Mouse (Mus musculus) neural tube, embryonic 15.5 days (tissue): Measurements from ENCODE around the gene Ift22. TPM values are rescaled to one million over a fixed set of nuclear protein-coding genes. Genes with fewer than 3 reads are reported as not detected.

Experiments
- ATAC-seq: fragments of 200-750 bp; cut with Nextera tagmentation; 2 replicates; pipeline ENCODE4 v1.8.0; 2017; ENCODE audit warnings: mild to moderate bottlenecking, moderate TSS enrichment, moderate library complexity; ENCODE audit not compliant: low FRiP score
- H3K27ac ChIP-seq: fragments of 300-500 bp; sonication (generic); replicated peaks from 2 replicates; pipeline ENCODE4 v1.5.1; 2015; ENCODE audit warnings: mild to moderate bottlenecking, inconsistent platforms
- H3K27me3 ChIP-seq: fragments of 300-500 bp; sonication (generic); replicated peaks from 2 replicates; pipeline ENCODE4 v1.6.1; 2015; ENCODE audit warnings: inconsistent platforms
- H3K36me3 ChIP-seq: fragments of 300-500 bp; sonication (generic); 2 replicates; pipeline ENCODE4 v1.6.1; 2015; ENCODE audit warnings: inconsistent platforms
- H3K4me1 ChIP-seq: fragments of 300-500 bp; sonication (generic); 2 replicates; pipeline ENCODE4 v1.6.1; 2015; ENCODE audit warnings: inconsistent platforms
- H3K4me2 ChIP-seq: fragments of 300-500 bp; sonication (generic); 2 replicates; pipeline ENCODE4 v1.6.1; 2015; ENCODE audit warnings: inconsistent platforms, mild to moderate bottlenecking, moderate library complexity
- H3K4me3 ChIP-seq: fragments of 300-500 bp; sonication (generic); replicated peaks from 2 replicates; pipeline ENCODE4 v1.5.1; 2015; ENCODE audit warnings: mild to moderate bottlenecking, inconsistent platforms
- H3K9ac ChIP-seq: fragments of 300-500 bp; sonication (generic); replicated peaks from 2 replicates; pipeline ENCODE4 v1.6.1; 2015; ENCODE audit warnings: mild to moderate bottlenecking, inconsistent platforms
- H3K9me3 ChIP-seq: fragments of 300-500 bp; sonication (generic); replicated peaks from 2 replicates; pipeline ENCODE4 v1.6.1; 2016; ENCODE audit warnings: inconsistent platforms
- WGBS: fragments of 180-500 bp; shearing (Covaris S2); methylation state at CpG from one replicate; pipeline ENCODE4 v1.1.7; 2015; ENCODE audit warnings: mixed read lengths; 5-methylcytosine and 5-hydroxymethylcytosine counted together
- polyA plus RNA-seq: library from polyadenylated mRNA; unstranded; fragments of >200 nt; fragmentation: Nextera tagmentation; extraction: Ambion mirVana; gene quantifications from 2 replicates; pipeline ENCODE4 v1.2.1, GENCODE M21; 2015

Gene Ift22
- 106 and 115 TPM in 2 replicates for polyA plus RNA-seq

DNA sequence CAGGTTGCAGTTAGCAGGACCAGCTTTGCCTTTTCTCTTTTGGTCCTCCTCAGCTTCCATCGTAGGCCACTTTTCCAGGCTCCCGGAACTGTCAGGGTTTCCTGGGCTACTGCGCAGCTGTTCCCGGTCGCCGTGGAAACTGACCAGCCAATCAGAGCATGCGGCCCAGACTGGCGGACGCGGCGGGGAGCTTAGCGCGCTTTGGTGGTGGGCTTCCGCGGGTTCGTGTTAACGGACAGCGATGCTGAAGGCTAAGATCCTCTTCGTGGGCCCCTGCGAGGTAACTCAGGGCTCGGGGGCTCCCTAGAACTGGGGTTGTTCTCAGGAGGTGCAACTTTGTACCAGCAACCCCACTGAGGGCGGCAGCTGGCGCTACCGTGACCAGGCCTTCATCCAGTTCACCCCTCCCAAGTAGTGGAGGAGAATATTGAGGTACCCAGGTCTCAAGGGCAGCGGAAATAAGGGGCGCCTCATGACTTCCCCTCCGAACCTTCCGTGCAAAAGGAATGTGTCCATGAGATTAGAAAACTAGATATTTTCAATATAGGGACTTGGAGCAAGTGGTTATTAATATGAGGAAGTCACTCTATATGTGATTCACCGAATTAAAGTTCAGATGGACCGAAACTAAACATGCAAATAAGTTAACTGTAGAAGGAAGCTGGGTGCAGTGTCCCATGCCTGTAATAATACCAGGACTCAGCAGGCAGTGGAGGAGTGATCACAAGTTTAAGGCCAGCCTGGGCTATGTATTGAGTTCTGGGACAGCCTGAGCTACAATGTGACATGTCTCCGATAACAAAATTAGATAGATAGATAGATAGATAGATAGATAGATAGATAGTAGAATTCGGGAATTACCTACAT, at the start of gene Ift22:
Gene Ift22, plus strand, starts transcription at position 160 of the 867 bp plus-strand sequence.
- Histone ChIP-seq H3K27me3 (no peaks in the 10 kb centered on the region), H3K27ac (0 out of 2 replicates have a peak within 1 kb of the TSS, but pooled peaks have one; percentile 51), H3K9ac (peak within 1 kb of the TSS; percentile 65), H3K4me3 (peak within 1 kb of the TSS; percentile 64), H3K4me2 (peak within 1 kb of the TSS; percentile 59), H3K4me1 (peaks cover 20% of the 10 kb centered on the region), H3K9me3 (no peaks in the 10 kb centered on the region), H3K36me3 (peaks cover 27% of the 10 kb centered on the region)
- ATAC-seq = peak; percentile 93
- WGBS = 9% methylated on average over 32 of the region's 32 CpGs

GRCm38 (mm10) chr5:136861191-136861940, 46.6 kb upstream of the Ift22 start:
- ATAC-seq = no peak
- H3K9me3 ChIP-seq = no peaks in the 10 kb centered on the region
- no peak overlapping the region for H3K27ac ChIP-seq
- no peaks in the 10 kb centered on the region for H3K27me3 ChIP-seq
- H3K4me2 ChIP-seq = peak overlapping the region; percentile 43
- no peak overlapping the region for H3K9ac ChIP-seq
- H3K36me3 ChIP-seq = no peaks in the 10 kb centered on the region
- no peak overlapping the region for H3K4me3 ChIP-seq
- 8% methylated on average over 20 of the region's 20 CpGs for WGBS
- peaks cover 23% of the 10 kb centered on the region for H3K4me1 ChIP-seq

- Histone ChIP-seq H3K27ac (no peak overlapping the region), H3K9me3 (no peaks in the 10 kb centered on the region), H3K36me3 (no peaks in the 10 kb centered on the region), H3K9ac (no peak overlapping the region), H3K4me2 (no peak overlapping the region), H3K27me3 (no peaks in the 10 kb centered on the region), H3K4me3 (no peak overlapping the region), H3K4me1 (peaks cover 23% of the 10 kb centered on the region)
- 65% methylated on average over 4 of the region's 4 CpGs for WGBS
- ATAC-seq = no peak
Observed at GRCm38 (mm10) chr5:136862806-136863205, 45.1 kb upstream of the Ift22 start.

GRCm38 (mm10) chr5:136863276-136863675, 44.7 kb upstream of the Ift22 start:
- no peak for ATAC-seq
- Histone ChIP-seq H3K9ac (no peak overlapping the region), H3K4me2 (no peak overlapping the region), H3K4me1 (peaks cover 23% of the 10 kb centered on the region), H3K9me3 (no peaks in the 10 kb centered on the region), H3K27ac (peak overlapping the region; percentile 35; the same call in 1 of the 2 replicates), H3K27me3 (no peaks in the 10 kb centered on the region), H3K4me3 (no peak overlapping the region), H3K36me3 (no peaks in the 10 kb centered on the region)
- WGBS = 71% methylated on average over 9 of the region's 9 CpGs

- no peak for ATAC-seq
- Histone ChIP-seq H3K4me2 (no peak overlapping the region), H3K27me3 (no peaks in the 10 kb centered on the region), H3K9me3 (no peaks in the 10 kb centered on the region), H3K27ac (peak overlapping the region; percentile 35), H3K36me3 (no peaks in the 10 kb centered on the region), H3K4me1 (peaks cover 23% of the 10 kb centered on the region), H3K9ac (no peak overlapping the region), H3K4me3 (no peak overlapping the region)
- 21% methylated on average over 14 of the region's 14 CpGs for WGBS
Observed at GRCm38 (mm10) chr5:136863961-136864674, 43.8 kb upstream of the Ift22 start.

DNA sequence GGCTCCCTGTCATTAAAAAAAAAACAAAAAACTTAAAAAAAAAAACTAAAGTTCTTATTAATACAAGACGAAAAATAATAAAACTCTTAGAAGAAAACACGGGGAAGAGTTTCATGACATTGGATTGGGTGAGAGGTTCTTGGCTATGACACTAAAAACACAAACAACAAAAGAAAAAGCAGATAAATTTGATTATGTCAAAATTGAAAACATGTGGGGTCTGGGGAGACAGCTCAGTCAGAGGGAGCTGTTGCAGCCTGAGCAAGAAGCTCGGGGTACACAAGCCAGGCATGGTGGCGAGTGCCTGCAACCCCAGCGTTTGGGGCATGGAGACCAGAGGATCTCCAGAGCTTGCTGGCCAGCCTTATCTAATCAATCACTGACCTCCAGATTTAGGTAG, 40.2 kb upstream of the Ift22 start:
- no peak overlapping the region for H3K27ac ChIP-seq
- H3K4me2 ChIP-seq = no peak overlapping the region
- 88% methylated on average over 5 of the region's 5 CpGs for WGBS
- no peaks in the 10 kb centered on the region for H3K27me3 ChIP-seq
- no peaks in the 10 kb centered on the region for H3K9me3 ChIP-seq
- no peak for ATAC-seq
- no peaks in the 10 kb centered on the region for H3K36me3 ChIP-seq
- H3K4me3 ChIP-seq = no peak overlapping the region
- H3K9ac ChIP-seq = no peak overlapping the region
- H3K4me1 ChIP-seq = peaks cover 14% of the 10 kb centered on the region; the same call in 1 of the 2 replicates

- WGBS = 69% methylated on average over 10 of the region's 10 CpGs
- no peak overlapping the region for H3K9ac ChIP-seq
- H3K4me1 ChIP-seq = no peaks in the 10 kb centered on the region
- no peaks in the 10 kb centered on the region for H3K36me3 ChIP-seq
- no peak for ATAC-seq
- H3K4me3 ChIP-seq = no peak overlapping the region
- no peak overlapping the region for H3K4me2 ChIP-seq
- no peaks in the 10 kb centered on the region for H3K27me3 ChIP-seq
- H3K27ac ChIP-seq = 0 out of 2 replicates have a peak overlapping the region, but pooled peaks have one; percentile 3
- no peaks in the 10 kb centered on the region for H3K9me3 ChIP-seq
Observed at GRCm38 (mm10) chr5:136869451-136870114, 38.4 kb upstream of the Ift22 start.

- no peaks in the 10 kb centered on the region for H3K36me3 ChIP-seq
- WGBS = 89% methylated on average over 8 of the region's 8 CpGs
- no peak overlapping the region for H3K27ac ChIP-seq
- no peaks in the 10 kb centered on the region for H3K9me3 ChIP-seq
- no peaks in the 10 kb centered on the region for H3K27me3 ChIP-seq
- no peaks in the 10 kb centered on the region for H3K4me1 ChIP-seq
- no peak overlapping the region for H3K9ac ChIP-seq
- ATAC-seq = no peak
- H3K4me3 ChIP-seq = no peak overlapping the region
- no peak overlapping the region for H3K4me2 ChIP-seq
Observed at GRCm38 (mm10) chr5:136872417-136872816, 35.5 kb upstream of the Ift22 start.

DNA sequence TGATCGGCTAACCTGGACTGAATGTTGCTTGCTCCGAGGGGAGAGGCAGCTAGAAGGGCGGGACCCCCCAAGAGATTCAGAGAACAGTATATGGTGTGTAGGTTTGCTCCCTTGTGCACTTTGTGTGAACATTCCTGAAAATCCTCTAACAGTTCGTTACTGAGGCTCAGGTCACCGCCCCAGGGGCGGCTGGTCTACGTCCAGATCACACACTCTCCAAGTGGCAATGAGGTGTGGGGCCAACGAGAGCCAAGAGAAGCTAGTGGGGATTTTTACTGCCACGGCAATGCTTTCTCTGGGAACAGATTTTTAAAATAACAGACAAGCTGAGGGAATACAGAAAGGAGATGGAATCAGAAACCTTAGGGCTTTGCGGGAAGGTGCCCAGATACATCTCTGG, 33.7 kb upstream of the Ift22 start:
- no peaks in the 10 kb centered on the region for H3K9me3 ChIP-seq
- H3K27me3 ChIP-seq = no peaks in the 10 kb centered on the region
- H3K9ac ChIP-seq = no peak overlapping the region
- H3K36me3 ChIP-seq = no peaks in the 10 kb centered on the region
- no peak overlapping the region for H3K27ac ChIP-seq
- H3K4me2 ChIP-seq = no peak overlapping the region
- H3K4me3 ChIP-seq = no peak overlapping the region
- WGBS = 84% methylated on average over 10 of the region's 10 CpGs
- ATAC-seq = no peak
- H3K4me1 ChIP-seq = no peaks in the 10 kb centered on the region

GRCm38 (mm10) chr5:136880101-136880500, 27.8 kb upstream of the Ift22 start:
- H3K27me3 ChIP-seq = peaks cover 26% of the 10 kb centered on the region
- H3K9ac ChIP-seq = no peak overlapping the region
- H3K9me3 ChIP-seq = no peaks in the 10 kb centered on the region
- WGBS = 87% methylated on average over 8 of the region's 8 CpGs
- peaks cover 22% of the 10 kb centered on the region for H3K4me1 ChIP-seq
- no peak overlapping the region for H3K4me3 ChIP-seq
- no peaks in the 10 kb centered on the region for H3K36me3 ChIP-seq
- H3K27ac ChIP-seq = no peak overlapping the region
- ATAC-seq = no peak
- H3K4me2 ChIP-seq = no peak overlapping the region
